Mouse (Mus musculus) hindbrain, embryonic 16.5 days (tissue): Measurements from ENCODE around the gene Nsmce1. TPM values are rescaled to one million over a fixed set of nuclear protein-coding genes. Genes with fewer than 3 reads are reported as not detected.

ENCODE experiments used
- polyA plus RNA-seq: library from polyadenylated mRNA; unstranded; fragments of >200 nt; fragmentation: Nextera tagmentation; extraction: Ambion mirVana; gene quantifications from 2 replicates; pipeline ENCODE4 v1.2.1, GENCODE M21; 2015

The Nsmce1 gene
- polyA plus RNA-seq, 1 experiment from 2014 or later, result 85.4 TPM

Other genes with a start within 250 kb of the Nsmce1 start
- gene Kdm8, start 46.9 kb downstream of the Nsmce1 start, polyA plus RNA-seq, result 5.2 TPM in 2 replicates
- 5.6 and 6.2 TPM in 2 replicates for gene Il4ra, start 60.5 kb upstream of the Nsmce1 start, polyA plus RNA-seq
- 0.50 TPM in 2 replicates for gene Il21r, start 111.8 kb upstream of the Nsmce1 start, polyA plus RNA-seq
- gene Gtf3c1, start 216.2 kb upstream of the Nsmce1 start, polyA plus RNA-seq, result 23.0 and 28.5 TPM in 2 replicates
- 5.0 and 6.5 TPM in 2 replicates for gene D430042O09Rik, start 216.3 kb upstream of the Nsmce1 start, polyA plus RNA-seq